Mouse (Mus musculus) limb, embryonic 12.5 days (tissue): ENCODE results near the gene Eif4e2. TPM values are rescaled to one million over a fixed set of nuclear protein-coding genes. Genes with fewer than 3 reads are reported as not detected.

Source experiments
- ATAC-seq: fragments of 200-750 bp; cut with Nextera tagmentation; 2 replicates; pipeline ENCODE4 v1.8.0; 2017; ENCODE audit warnings: low read depth, moderate TSS enrichment; ENCODE audit not compliant: insufficient number of reproducible peaks, insufficient read depth, low FRiP score, low TSS enrichment
- H3K27ac ChIP-seq: fragments of 300-500 bp; sonication (generic); 2 replicates; pipeline ENCODE4 v1.5.1; 2016; ENCODE audit warnings: mild to moderate bottlenecking, moderate library complexity
- H3K27me3 ChIP-seq: fragments of 300-500 bp; sonication (generic); 2 replicates; pipeline ENCODE4 v1.6.1; 2016; ENCODE audit warnings: mild to moderate bottlenecking, moderate library complexity
- H3K36me3 ChIP-seq: fragments of 300-500 bp; sonication (generic); 2 replicates; pipeline ENCODE4 v1.6.1; 2016; ENCODE audit warnings: mild to moderate bottlenecking, moderate library complexity
- H3K4me1 ChIP-seq: fragments of 300-500 bp; sonication (generic); replicated peaks from 2 replicates; pipeline ENCODE4 v1.6.1; 2016
- H3K4me2 ChIP-seq: fragments of 300-500 bp; sonication (generic); 2 replicates; pipeline ENCODE4 v1.6.1; 2016; ENCODE audit warnings: mild to moderate bottlenecking, moderate library complexity
- H3K4me3 ChIP-seq: fragments of 300-500 bp; sonication (generic); replicated peaks from 2 replicates; pipeline ENCODE4 v1.5.1; 2016; ENCODE audit warnings: mild to moderate bottlenecking
- H3K9ac ChIP-seq: fragments of 300-500 bp; sonication (generic); replicated peaks from 2 replicates; pipeline ENCODE4 v1.6.1; 2016; ENCODE audit warnings: mild to moderate bottlenecking, moderate library complexity
- H3K9me3 ChIP-seq: fragments of 300-500 bp; sonication (generic); 2 replicates; pipeline ENCODE4 v1.6.1; 2016; ENCODE audit warnings: mild to moderate bottlenecking, moderate library complexity
- WGBS: fragments of 180-500 bp; shearing (Covaris S2); methylation state at CpG from one replicate; pipeline ENCODE4 v1.1.7; 2016; 5-methylcytosine and 5-hydroxymethylcytosine counted together
- polyA plus RNA-seq: library from polyadenylated mRNA; unstranded; fragments of >200 nt; fragmentation: Nextera tagmentation; extraction: Ambion mirVana; gene quantifications from 2 replicates; pipeline ENCODE4 v1.2.1, GENCODE M21; 2016

Eif4e2 gene
- polyA plus RNA-seq, 1 experiment from 2014 or later = 171 TPM

- Histone ChIP-seq H3K27ac (no peak overlapping the region), H3K4me1 (no peaks in the 10 kb centered on the region), H3K9me3 (no peaks in the 10 kb centered on the region), H3K36me3 (peaks cover 94% of the 10 kb centered on the region), H3K9ac (no peak overlapping the region), H3K4me2 (no peak overlapping the region), H3K4me3 (no peak overlapping the region), H3K27me3 (no peaks in the 10 kb centered on the region)
- 93% methylated on average over 5 of the region's 5 CpGs for WGBS
- no peak for ATAC-seq
Measured at GRCm38 (mm10) chr1:87230606-87231005, 16.9 kb downstream of the Eif4e2 start.

- no peak for ATAC-seq
- Histone ChIP-seq H3K4me2 (no peak overlapping the region), H3K4me1 (no peaks in the 10 kb centered on the region), H3K27ac (no peak overlapping the region), H3K9me3 (no peaks in the 10 kb centered on the region), H3K27me3 (no peaks in the 10 kb centered on the region), H3K36me3 (peaks cover 92% of the 10 kb centered on the region), H3K9ac (no peak overlapping the region), H3K4me3 (no peak overlapping the region)
- WGBS = 68% methylated on average over 7 of the region's 7 CpGs
Measured at GRCm38 (mm10) chr1:87232197-87232596, 18.5 kb downstream of the Eif4e2 start.

- Histone ChIP-seq H3K4me1 (no peaks in the 10 kb centered on the region), H3K27ac (no peak overlapping the region), H3K9ac (no peak overlapping the region), H3K36me3 (peaks cover 54% of the 10 kb centered on the region), H3K4me2 (no peak overlapping the region), H3K4me3 (no peak overlapping the region), H3K27me3 (no peaks in the 10 kb centered on the region), H3K9me3 (no peaks in the 10 kb centered on the region)
- no peak for ATAC-seq
- WGBS = 74% methylated on average over 8 of the region's 8 CpGs
Measured at GRCm38 (mm10) chr1:87239056-87239455, 25.3 kb downstream of the Eif4e2 start.

GRCm38 (mm10) chr1:87243021-87243420, 29.3 kb downstream of the Eif4e2 start:
- ATAC-seq = no peak
- 89% methylated on average over 8 of the region's 8 CpGs for WGBS
- no peaks in the 10 kb centered on the region for H3K27me3 ChIP-seq
- 0 out of 2 replicates have a peak, but pooled peaks cover 2% of the 10 kb centered on the region for H3K4me1 ChIP-seq
- no peak overlapping the region for H3K4me3 ChIP-seq
- no peak overlapping the region for H3K9ac ChIP-seq
- H3K36me3 ChIP-seq = peaks cover 18% of the 10 kb centered on the region
- no peak overlapping the region for H3K27ac ChIP-seq
- no peak overlapping the region for H3K4me2 ChIP-seq
- H3K9me3 ChIP-seq = no peaks in the 10 kb centered on the region

GRCm38 (mm10) chr1:87245430-87245829, 31.7 kb downstream of the Eif4e2 start:
- Histone ChIP-seq H3K9me3 (no peaks in the 10 kb centered on the region), H3K4me1 (0 out of 2 replicates have a peak, but pooled peaks cover 2% of the 10 kb centered on the region), H3K27me3 (no peaks in the 10 kb centered on the region), H3K4me2 (no peak overlapping the region), H3K4me3 (no peak overlapping the region), H3K27ac (no peak overlapping the region), H3K9ac (no peak overlapping the region), H3K36me3 (no peaks in the 10 kb centered on the region)
- no peak for ATAC-seq
- WGBS = 44% methylated on average over 1 of the region's 1 CpGs

GRCm38 (mm10) chr1:87245929-87246815, 32.5 kb downstream of the Eif4e2 start:
- Histone ChIP-seq H3K4me2 (peak overlapping the region; percentile 44), H3K4me1 (0 out of 2 replicates have a peak, but pooled peaks cover 2% of the 10 kb centered on the region), H3K9me3 (no peaks in the 10 kb centered on the region), H3K4me3 (no peak overlapping the region), H3K27me3 (no peaks in the 10 kb centered on the region), H3K36me3 (no peaks in the 10 kb centered on the region), H3K9ac (no peak overlapping the region), H3K27ac (no peak overlapping the region)
- ATAC-seq = peak; percentile 83; the same call in 1 of the 2 replicates
- WGBS = 22% methylated on average over 22 of the region's 22 CpGs

- Histone ChIP-seq H3K4me3 (no peak overlapping the region), H3K4me1 (no peaks in the 10 kb centered on the region), H3K4me2 (no peak overlapping the region), H3K27ac (no peak overlapping the region), H3K9me3 (no peaks in the 10 kb centered on the region), H3K9ac (no peak overlapping the region), H3K27me3 (0 out of 2 replicates have a peak, but pooled peaks cover 6% of the 10 kb centered on the region), H3K36me3 (no peaks in the 10 kb centered on the region)
- 66% methylated on average over 5 of the region's 5 CpGs for WGBS
- ATAC-seq = no peak
Measured at GRCm38 (mm10) chr1:87252040-87252609, 38.4 kb downstream of the Eif4e2 start.

- H3K27me3 ChIP-seq = peaks cover 33% of the 10 kb centered on the region
- H3K9me3 ChIP-seq = no peaks in the 10 kb centered on the region
- H3K36me3 ChIP-seq = no peaks in the 10 kb centered on the region
- H3K27ac ChIP-seq = no peak overlapping the region
- no peak overlapping the region for H3K4me2 ChIP-seq
- ATAC-seq = no peak
- 63% methylated on average over 4 of the region's 4 CpGs for WGBS
- H3K9ac ChIP-seq = no peak overlapping the region
- H3K4me1 ChIP-seq = no peaks in the 10 kb centered on the region; the same call in 1 of the 2 replicates
- no peak overlapping the region for H3K4me3 ChIP-seq
Measured at GRCm38 (mm10) chr1:87255173-87255572, 41.5 kb downstream of the Eif4e2 start.

GRCm38 (mm10) chr1:87257691-87258090, 44.0 kb downstream of the Eif4e2 start:
- no peak overlapping the region for H3K4me2 ChIP-seq
- H3K9ac ChIP-seq = no peak overlapping the region
- peaks cover 57% of the 10 kb centered on the region for H3K27me3 ChIP-seq
- no peaks in the 10 kb centered on the region for H3K9me3 ChIP-seq
- ATAC-seq = no peak
- H3K36me3 ChIP-seq = no peaks in the 10 kb centered on the region
- WGBS = 14% methylated on average over 11 of the region's 11 CpGs
- H3K27ac ChIP-seq = no peak overlapping the region
- no peaks in the 10 kb centered on the region; the same call in 1 of the 2 replicates for H3K4me1 ChIP-seq
- no peak overlapping the region for H3K4me3 ChIP-seq

GRCm38 (mm10) chr1:87258484-87258883, 44.8 kb downstream of the Eif4e2 start:
- WGBS = 12% methylated on average over 14 of the region's 14 CpGs

GRCm38 (mm10) chr1:87259316-87259715, 45.6 kb downstream of the Eif4e2 start:
- no peak overlapping the region for H3K4me2 ChIP-seq
- no peak for ATAC-seq
- no peak overlapping the region for H3K4me3 ChIP-seq
- no peak overlapping the region for H3K9ac ChIP-seq
- H3K27ac ChIP-seq = no peak overlapping the region
- peaks cover 6% of the 10 kb centered on the region for H3K4me1 ChIP-seq
- no peaks in the 10 kb centered on the region for H3K9me3 ChIP-seq
- no peaks in the 10 kb centered on the region for H3K36me3 ChIP-seq
- 77% methylated on average over 2 of the region's 2 CpGs for WGBS
- peaks cover 74% of the 10 kb centered on the region for H3K27me3 ChIP-seq

More at GRCm38 (mm10) chr1:87258484-87258883, 44.8 kb downstream of the Eif4e2 start:
- no peak overlapping the region for H3K9ac ChIP-seq
- no peak overlapping the region for H3K4me3 ChIP-seq
- ATAC-seq = no peak
- peak overlapping the region; percentile 23; the same call in 1 of the 2 replicates for H3K4me2 ChIP-seq
- H3K9me3 ChIP-seq = no peaks in the 10 kb centered on the region
- no peak overlapping the region for H3K27ac ChIP-seq
- H3K36me3 ChIP-seq = no peaks in the 10 kb centered on the region
- no peaks in the 10 kb centered on the region; the same call in none of the 2 replicates for H3K4me1 ChIP-seq
- peaks cover 65% of the 10 kb centered on the region for H3K27me3 ChIP-seq
